Mouse (Mus musculus) liver, embryonic 14.5 days (tissue): Measurements from ENCODE around the gene Polr3b. TPM values are rescaled to one million over a fixed set of nuclear protein-coding genes. Genes with fewer than 3 reads are reported as not detected.

ENCODE experiments used
- ATAC-seq: fragments of 200-750 bp; cut with Nextera tagmentation; 2 replicates; pipeline ENCODE4 v1.8.0; 2017; ENCODE audit warnings: moderate number of reproducible peaks, mild to moderate bottlenecking, moderate library complexity; ENCODE audit not compliant: insufficient read depth
- DNase-seq, 3 experiments: peaks; one replicate each; pipeline ENCODE4 v3.0.0-alpha.2; 2012 to 2013; ENCODE audit warnings: low read depth in 3 of 3, low spot score in 3 of 3
- H3K27ac ChIP-seq: fragments of 300-500 bp; sonication (generic); 2 replicates; pipeline ENCODE4 v1.5.1; 2014; ENCODE audit warnings: moderate library complexity, mild to moderate bottlenecking, control low read depth, inconsistent platforms
- H3K27me3 ChIP-seq: fragments of 300-500 bp; sonication (generic); 2 replicates; pipeline ENCODE4 v1.6.1; 2014; ENCODE audit warnings: mild to moderate bottlenecking, low read length, moderate library complexity; ENCODE audit not compliant: control insufficient read depth, insufficient read depth
- H3K36me3 ChIP-seq: fragments of 300-500 bp; sonication (generic); replicated peaks from 2 replicates; pipeline ENCODE4 v1.6.1; 2014; ENCODE audit warnings: low read depth; ENCODE audit not compliant: control insufficient read depth, insufficient read depth
- H3K4me1 ChIP-seq, 2 experiments: fragments of 200-500 bp in 1 of 2; fragments of 300-500 bp in 1 of 2; sonication (generic) in 1 of 2; replicated peaks; 2 replicates each; pipeline ENCODE4 v1.6.1; 2012 to 2014; ENCODE audit warnings: antibody characterized with exemption in 1 of 2, inconsistent platforms in 1 of 2, low read length in 1 of 2; ENCODE audit not compliant: control insufficient read depth in 2 of 2, insufficient read depth in 2 of 2
- H3K4me2 ChIP-seq: fragments of 300-500 bp; sonication (generic); 2 replicates; pipeline ENCODE4 v1.6.1; 2014; ENCODE audit warnings: low read depth, mild to moderate bottlenecking, control low read depth, moderate library complexity
- H3K4me3 ChIP-seq, 2 experiments: fragments of 200-500 bp in 1 of 2; fragments of 300-500 bp in 1 of 2; sonication (generic) in 1 of 2; 2 replicates each; pipeline ENCODE4 v1.5.1; 2012 to 2014; ENCODE audit warnings: low read depth in 2 of 2, low read length in 2 of 2, mild to moderate bottlenecking in 2 of 2, control low read depth in 1 of 2, inconsistent platforms in 1 of 2, moderate library complexity in 1 of 2; ENCODE audit not compliant: insufficient read depth in 1 of 2
- H3K9ac ChIP-seq: fragments of 300-500 bp; sonication (generic); replicated peaks from 2 replicates; pipeline ENCODE4 v1.6.1; 2014; ENCODE audit warnings: mild to moderate bottlenecking, control low read depth, moderate library complexity
- H3K9me3 ChIP-seq: fragments of 300-500 bp; sonication (generic); 2 replicates; pipeline ENCODE4 v1.6.1; 2016; ENCODE audit warnings: low read length, mixed read lengths; ENCODE audit not compliant: control insufficient read depth
- CTCF ChIP-seq: IDR thresholded peaks from 2 replicates; pipeline ENCODE4 v1.5.1; 2016; ENCODE audit warnings: antibody characterized with exemption, low read depth, control low read depth
- EP300 ChIP-seq: IDR thresholded peaks from 2 replicates; pipeline ENCODE4 v1.6.1; 2016; ENCODE audit warnings: antibody characterized with exemption, low read depth
- WGBS: fragments of 180-500 bp; shearing (Covaris S2); extraction: QIAGEN DNeasy Blood & Tissue Kit; methylation state at CpG from one replicate; pipeline ENCODE4 v1.1.7; 2014; ENCODE audit not compliant: insufficient replicate concordance; 5-methylcytosine and 5-hydroxymethylcytosine counted together
- polyA plus RNA-seq, 2 experiments: library from polyadenylated mRNA; depleted of rRNA in 1 of 2; stranded (reverse) in 1 of 2; unstranded in 1 of 2; fragments of >200 nt; fragmentation: Nextera tagmentation in 1 of 2; extraction: Ambion mirVana in 1 of 2; gene quantifications; 2 replicates each; pipeline versions ENCODE4 v1.2.1 to v1.2.3; 2012 to 2014

Gene Polr3b
- polyA plus RNA-seq, 2 experiments, result 3.7 to 5.8 TPM

DNA sequence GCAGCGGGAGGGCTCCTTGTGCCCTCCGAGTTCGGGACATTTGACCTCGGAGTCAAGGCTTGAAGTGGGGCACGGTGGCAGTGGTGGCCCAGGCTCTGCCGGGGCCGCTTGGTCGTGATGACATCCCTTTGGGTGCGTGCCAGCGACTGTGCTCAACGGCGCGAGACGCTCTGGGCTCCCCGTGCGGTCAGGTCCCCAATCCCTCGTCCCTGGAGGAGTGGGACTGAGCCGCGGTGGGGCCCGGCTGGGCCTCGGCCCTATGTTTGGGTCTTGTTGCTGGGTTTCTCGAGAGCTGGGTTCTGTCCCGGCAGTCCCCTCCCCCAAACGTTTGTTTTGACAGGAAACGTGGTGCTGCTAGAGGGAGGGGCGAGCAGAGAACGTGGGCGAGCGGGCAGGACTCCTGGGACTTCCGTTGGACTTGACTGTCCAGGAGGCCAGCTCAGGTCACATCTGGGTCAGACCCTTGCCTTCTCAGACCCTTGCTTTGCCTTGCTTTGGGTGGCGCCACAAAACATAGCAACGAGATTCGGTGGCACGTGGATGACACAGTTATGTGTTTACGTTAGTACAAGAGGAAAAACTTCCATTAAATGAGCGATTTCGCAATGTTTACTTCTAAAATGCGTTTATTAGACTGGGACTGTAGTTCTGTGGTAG is 44.9 kb upstream of the Polr3b start:
- TF ChIP-seq CTCF (no peak), EP300 (no peak)
- Histone ChIP-seq H3K4me2 (peak overlapping the region; percentile 99), H3K36me3 (no peaks in the 10 kb centered on the region), H3K27ac (peak overlapping the region; percentile 94), H3K27me3 (no peaks in the 10 kb centered on the region), H3K4me3 (peak overlapping the region; percentile 74 to 95), H3K4me1 (peaks cover 25 to 36% of the 10 kb centered on the region in 2 experiments), H3K9ac (peak overlapping the region; percentile 85), H3K9me3 (no peaks in the 10 kb centered on the region)
- 1% methylated on average over 38 of the region's 38 CpGs for WGBS
- ATAC-seq (no peak), DNase-seq (peak in 2 of 3 experiments; percentile 30 to 33)

DNA sequence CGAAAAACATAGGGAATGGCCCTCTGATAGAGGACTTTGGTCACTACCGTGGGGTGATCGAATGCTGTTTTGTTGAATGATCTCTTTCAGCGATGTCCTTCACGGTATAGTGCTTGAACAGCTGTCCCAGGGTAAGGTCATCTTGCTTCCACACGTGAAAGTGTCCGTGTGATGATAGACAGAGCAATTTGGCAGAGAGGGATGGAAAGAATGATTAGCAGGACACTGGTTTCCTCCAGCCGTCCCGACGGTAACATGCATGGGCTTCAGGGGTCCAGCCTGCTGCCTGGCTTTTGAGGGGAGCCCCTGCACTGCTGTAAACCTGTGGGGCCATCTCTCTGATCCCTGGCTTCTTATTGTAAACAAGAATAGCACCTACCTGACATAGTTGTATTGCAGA is 43.4 kb upstream of the Polr3b start:
- H3K4me3 ChIP-seq, result peak overlapping the region; percentile 2 to 95; a peak in 2 of 4 replicates
- no peak for ATAC-seq
- H3K9ac ChIP-seq, result no peak overlapping the region; the same call in 1 of the 2 replicates
- H3K4me1 ChIP-seq, result peaks cover 22 to 31% of the 10 kb centered on the region in 2 experiments
- H3K36me3 ChIP-seq, result no peaks in the 10 kb centered on the region
- no peak overlapping the region for H3K27ac ChIP-seq
- H3K27me3 ChIP-seq, result no peaks in the 10 kb centered on the region
- TF ChIP-seq CTCF (no peak), EP300 (no peak)
- no peak for DNase-seq
- 74% methylated on average over 10 of the region's 10 CpGs for WGBS
- H3K4me2 ChIP-seq, result peak overlapping the region; percentile 99
- H3K9me3 ChIP-seq, result no peaks in the 10 kb centered on the region

DNA sequence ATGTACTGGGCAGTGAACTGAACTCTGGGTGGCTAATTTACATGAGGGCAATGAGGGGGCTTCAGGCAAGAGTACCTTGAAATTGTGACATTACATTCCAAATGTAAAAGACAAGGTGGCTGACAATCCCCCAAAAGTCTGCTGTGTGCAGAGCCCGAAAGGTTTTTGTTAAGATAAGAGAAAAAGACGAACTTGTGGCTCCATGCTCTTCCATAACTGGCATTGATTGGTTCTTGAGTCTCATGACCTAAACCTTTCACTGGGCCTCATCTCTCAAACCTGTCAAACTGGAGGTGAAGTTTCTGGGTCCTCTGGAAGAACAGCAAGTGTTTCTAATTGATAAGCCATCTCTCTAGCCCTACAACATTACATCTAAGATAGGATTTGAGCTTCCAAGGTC is 42.6 kb upstream of the Polr3b start:
- Histone ChIP-seq H3K9ac (no peak overlapping the region), H3K27me3 (no peaks in the 10 kb centered on the region), H3K4me2 (peak overlapping the region; percentile 99), H3K4me1 (peaks cover 14 to 25% of the 10 kb centered on the region in 2 experiments), H3K9me3 (no peaks in the 10 kb centered on the region), H3K27ac (no peak overlapping the region), H3K4me3 (no peak overlapping the region), H3K36me3 (no peaks in the 10 kb centered on the region)
- TF ChIP-seq CTCF (no peak), EP300 (no peak)
- WGBS, result 16% methylated on average over 2 of the region's 2 CpGs
- ATAC-seq (no peak), DNase-seq (no peak)

- H3K4me1 ChIP-seq, result peaks cover 3 to 16% of the 10 kb centered on the region in 2 experiments
- 45% methylated on average over 8 of the region's 8 CpGs for WGBS
- ATAC-seq, result no peak
- no peak for DNase-seq
- TF ChIP-seq EP300 (no peak), CTCF (no peak)
- H3K27ac ChIP-seq, result no peak overlapping the region
- no peaks in the 10 kb centered on the region for H3K27me3 ChIP-seq
- no peak overlapping the region for H3K4me3 ChIP-seq
- no peaks in the 10 kb centered on the region for H3K36me3 ChIP-seq
- H3K9ac ChIP-seq, result no peak overlapping the region
- H3K9me3 ChIP-seq, result no peaks in the 10 kb centered on the region
- H3K4me2 ChIP-seq, result no peak overlapping the region
These were observed 40.9 kb upstream of the Polr3b start for GRCm38 (mm10) chr10:84581191-84581590.

DNA sequence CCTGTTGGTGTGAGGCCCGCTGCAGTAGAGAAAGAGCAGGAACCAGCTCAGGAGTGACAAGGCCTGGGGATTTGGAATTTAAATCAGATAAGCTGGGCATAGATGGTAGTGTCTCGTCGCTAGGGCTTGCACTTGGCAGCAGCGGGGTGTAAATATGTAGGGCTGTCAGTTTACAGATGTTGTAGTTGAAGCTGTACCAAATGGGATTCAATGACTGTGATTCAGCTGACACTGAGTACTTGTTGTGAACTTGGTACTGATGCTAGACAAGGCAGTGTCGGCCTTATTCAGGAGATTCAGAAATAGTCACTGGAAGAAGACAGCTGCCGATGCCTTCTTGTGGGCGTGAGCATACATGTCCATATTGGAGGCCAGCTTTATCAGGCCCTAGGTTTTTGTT is 39.9 kb upstream of the Polr3b start:
- Histone ChIP-seq H3K4me2 (no peak overlapping the region), H3K9me3 (no peaks in the 10 kb centered on the region), H3K27me3 (no peaks in the 10 kb centered on the region), H3K4me1 (peaks cover 3 to 16% of the 10 kb centered on the region in 2 experiments), H3K4me3 (no peak overlapping the region), H3K36me3 (no peaks in the 10 kb centered on the region), H3K27ac (no peak overlapping the region), H3K9ac (no peak overlapping the region)
- TF ChIP-seq EP300 (no peak), CTCF (no peak)
- no peak for ATAC-seq
- 71% methylated on average over 7 of the region's 7 CpGs for WGBS
- DNase-seq, result no peak
